Mouse (Mus musculus): ENCODE data around the gene Gfi1.

Gfi1 gene

GRCm38 (mm10) chr5:107722661-107723532 lies 2.9 kb downstream of the Gfi1 start:
- no peak for DNase-seq (ENCODE audit: low read depth, low spot score)

- no peak for DNase-seq (ENCODE audit: low read depth, low spot score)
Observed at GRCm38 (mm10) chr5:107721638-107722011, 4.2 kb downstream of the Gfi1 start.

DNA sequence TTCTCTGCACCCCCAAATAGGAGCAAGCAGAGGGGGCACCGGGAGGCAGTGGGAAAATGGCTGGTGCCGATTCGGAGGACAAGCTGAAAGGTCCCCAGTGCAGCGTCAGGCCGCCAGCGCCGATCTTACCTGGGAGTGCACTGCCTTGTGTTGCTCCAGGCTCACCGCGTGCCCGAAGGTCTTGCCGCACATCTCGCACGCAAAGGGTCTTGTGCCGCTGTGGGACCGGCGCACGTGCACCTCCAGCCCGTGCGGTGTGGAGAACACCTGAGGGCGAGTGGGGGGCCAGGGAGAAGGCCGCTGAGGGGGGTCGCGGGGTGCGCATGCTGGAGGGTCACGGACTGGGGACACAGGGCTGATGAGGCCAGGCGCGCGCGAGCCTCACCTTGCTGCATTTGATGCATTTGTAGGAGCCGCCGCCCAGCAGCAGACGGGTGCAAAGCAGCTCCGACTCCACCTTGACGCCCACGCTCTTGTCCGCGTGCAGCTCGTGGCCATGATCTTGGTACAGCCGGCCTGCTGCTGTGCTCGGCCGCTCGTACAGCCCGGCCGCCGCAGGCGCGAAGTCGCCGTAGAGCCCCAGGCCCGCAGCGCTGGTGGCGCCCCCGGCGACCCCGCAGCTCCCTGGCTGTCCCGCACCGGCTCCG lies 4.7 kb downstream of the Gfi1 start:
- no peak for DNase-seq (ENCODE audit: low read depth, low spot score)

GRCm38 (mm10) chr5:107720511-107720910 lies 5.3 kb downstream of the Gfi1 start:
- no peak for DNase-seq (ENCODE audit: low read depth, low spot score)

- no peak for DNase-seq (ENCODE audit: low read depth, low spot score)
Observed at GRCm38 (mm10) chr5:107719786-107720185, 6.0 kb downstream of the Gfi1 start.

- no peak for DNase-seq (ENCODE audit: low read depth, low spot score)
Observed at GRCm38 (mm10) chr5:107719209-107719608, 6.6 kb downstream of the Gfi1 start.

GRCm38 (mm10) chr5:107717871-107718361 lies 7.9 kb downstream of the Gfi1 start:
- no peak for DNase-seq (ENCODE audit: low read depth, low spot score)

DNA sequence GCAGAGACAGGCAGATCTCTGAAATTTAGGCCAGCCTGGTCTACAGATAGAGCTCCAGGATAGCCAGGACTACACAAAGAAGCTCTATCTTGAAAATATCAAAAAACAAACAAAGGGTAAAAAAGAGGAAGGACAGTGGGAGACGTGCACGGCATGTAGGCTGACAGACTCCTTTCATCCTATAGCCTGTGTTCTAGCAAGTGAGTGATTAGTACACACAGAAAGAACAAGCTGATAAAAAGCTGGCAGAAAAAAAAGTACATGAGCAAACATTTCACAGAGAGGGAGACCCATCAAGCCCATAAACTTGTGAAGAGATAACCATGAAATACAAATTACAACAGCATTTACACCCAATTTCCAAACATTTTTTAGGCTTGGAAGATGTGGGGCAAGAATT lies 14.1 kb downstream of the Gfi1 start:
- DNase-seq (ENCODE audit: low read depth, low spot score) = no peak

- no peak for DNase-seq (ENCODE audit: low read depth, low spot score)
Observed at GRCm38 (mm10) chr5:107708124-107708797, 17.6 kb downstream of the Gfi1 start.

- no peak for DNase-seq (ENCODE audit: low read depth, low spot score)
Observed at GRCm38 (mm10) chr5:107706262-107706661, 19.6 kb downstream of the Gfi1 start.

DNA sequence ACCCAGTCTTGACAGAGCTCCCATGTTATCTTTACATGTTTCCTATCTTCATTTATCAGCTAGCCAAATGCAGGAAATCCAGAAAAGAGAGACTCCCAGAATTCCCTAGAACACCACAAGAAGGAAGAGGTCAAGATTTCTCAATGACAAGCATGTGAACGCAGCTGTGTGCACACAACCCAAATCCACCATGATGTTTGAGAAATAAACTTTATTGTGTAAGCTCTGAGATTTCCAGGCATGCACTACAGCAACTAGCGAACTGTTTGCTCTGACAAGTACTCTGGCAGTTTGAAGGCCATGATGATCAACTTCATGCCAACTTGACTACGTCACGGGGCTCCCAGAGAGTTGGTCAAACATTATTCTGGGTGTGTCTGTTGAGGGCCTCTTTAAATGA lies 20.1 kb downstream of the Gfi1 start:
- DNase-seq (ENCODE audit: low read depth, low spot score) = no peak

DNA sequence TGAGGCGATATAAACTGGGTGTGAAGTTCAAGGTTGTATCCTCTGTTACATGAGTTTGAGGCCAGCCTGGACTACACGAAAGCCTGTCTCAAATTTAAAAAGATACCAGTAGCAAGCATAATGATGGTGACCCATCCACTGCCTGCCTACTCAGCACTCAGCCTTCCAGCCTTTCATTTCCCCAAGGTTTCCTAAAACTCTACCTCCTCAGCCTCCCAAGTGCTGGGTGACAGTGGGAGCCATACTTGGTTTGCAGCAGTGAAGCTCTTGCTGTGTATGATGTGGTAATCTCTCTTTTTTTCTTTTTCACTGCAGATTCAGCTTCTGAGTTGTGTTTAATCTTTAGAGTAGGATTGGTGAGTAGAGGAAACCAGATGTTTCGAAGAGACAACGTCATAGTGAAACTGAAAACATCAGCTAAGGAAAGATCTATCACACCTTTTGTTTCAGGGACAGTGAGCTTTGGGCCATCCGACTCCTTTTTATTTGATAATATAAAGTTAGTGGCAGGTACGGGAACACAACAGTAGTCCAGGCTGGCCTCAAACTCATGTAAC lies 22.6 kb downstream of the Gfi1 start:
- no peak for DNase-seq (ENCODE audit: low read depth, low spot score)

DNA sequence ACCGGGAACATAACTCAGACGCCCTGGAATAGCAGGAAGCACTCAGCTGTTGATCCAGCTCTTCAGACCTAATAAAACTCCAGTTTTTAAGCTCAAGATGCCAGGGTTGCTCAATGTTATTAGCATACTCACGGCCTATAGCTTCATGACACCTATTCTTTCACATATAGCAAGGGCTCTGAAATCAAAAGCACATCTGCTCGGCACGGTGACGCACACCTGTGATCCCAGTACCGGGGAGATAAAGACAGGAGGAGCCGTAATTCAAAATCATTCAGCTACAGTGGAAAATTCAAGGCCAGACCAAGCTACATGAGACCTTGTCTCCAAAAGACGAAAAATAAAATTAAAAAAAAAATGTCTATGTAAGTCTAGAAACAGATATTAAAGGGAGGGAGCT lies 24.2 kb downstream of the Gfi1 start:
- no peak for DNase-seq (ENCODE audit: low read depth, low spot score)

GRCm38 (mm10) chr5:107700873-107701272 lies 25.0 kb downstream of the Gfi1 start:
- no peak for DNase-seq (ENCODE audit: low read depth, low spot score)

DNA sequence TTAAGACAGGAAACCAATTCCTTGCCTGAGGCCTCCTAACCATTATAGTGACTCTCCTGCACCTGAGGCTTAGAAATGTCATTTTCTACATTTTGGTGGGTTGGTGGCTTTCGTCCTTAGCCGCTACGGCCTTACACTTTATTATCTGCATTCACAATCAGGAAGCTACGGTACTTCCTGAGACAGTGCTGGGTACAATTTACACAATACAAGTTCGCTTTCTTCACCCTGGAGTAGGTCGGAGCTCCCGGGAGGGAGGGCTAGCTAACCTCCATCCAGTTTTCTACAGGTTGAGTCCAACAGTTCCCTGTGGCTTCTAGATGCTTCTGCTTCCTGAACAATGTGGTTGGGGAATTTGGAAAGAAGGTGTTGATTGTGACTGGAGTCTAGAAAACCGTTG lies 26.9 kb downstream of the Gfi1 start:
- no peak for DNase-seq (ENCODE audit: low read depth, low spot score)

- no peak for DNase-seq (ENCODE audit: low read depth, low spot score)
Observed at GRCm38 (mm10) chr5:107695019-107695418, 30.8 kb downstream of the Gfi1 start.

- no peak for DNase-seq (ENCODE audit: low read depth, low spot score)
Observed at GRCm38 (mm10) chr5:107688499-107688866, 37.4 kb downstream of the Gfi1 start.

- peak; percentile 86 for DNase-seq (ENCODE audit: low read depth, low spot score)
Observed at GRCm38 (mm10) chr5:107687592-107688498, 38.0 kb downstream of the Gfi1 start.

DNA sequence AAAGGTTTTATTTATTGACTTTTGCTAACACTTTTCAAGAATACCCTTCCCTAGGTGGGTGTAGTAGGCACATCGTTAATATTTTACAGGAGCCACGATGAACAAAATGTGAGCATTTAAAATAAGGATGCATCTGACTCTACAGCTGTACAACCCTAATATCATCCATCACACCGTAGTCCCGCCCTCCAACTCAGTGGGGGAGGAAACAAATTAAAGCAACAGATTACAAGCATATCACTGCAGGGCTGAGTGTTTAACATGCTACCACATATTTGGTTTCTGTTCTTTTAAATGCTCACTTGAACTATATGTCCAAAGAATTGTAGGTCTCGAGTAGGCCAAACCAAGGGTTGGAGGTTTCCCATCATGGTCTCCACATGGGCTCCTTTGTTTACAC lies 38.7 kb downstream of the Gfi1 start:
- DNase-seq (ENCODE audit: low read depth, low spot score) = no peak

- DNase-seq (ENCODE audit: low read depth, low spot score) = no peak
Observed at GRCm38 (mm10) chr5:107684380-107684779, 41.5 kb downstream of the Gfi1 start.

DNA sequence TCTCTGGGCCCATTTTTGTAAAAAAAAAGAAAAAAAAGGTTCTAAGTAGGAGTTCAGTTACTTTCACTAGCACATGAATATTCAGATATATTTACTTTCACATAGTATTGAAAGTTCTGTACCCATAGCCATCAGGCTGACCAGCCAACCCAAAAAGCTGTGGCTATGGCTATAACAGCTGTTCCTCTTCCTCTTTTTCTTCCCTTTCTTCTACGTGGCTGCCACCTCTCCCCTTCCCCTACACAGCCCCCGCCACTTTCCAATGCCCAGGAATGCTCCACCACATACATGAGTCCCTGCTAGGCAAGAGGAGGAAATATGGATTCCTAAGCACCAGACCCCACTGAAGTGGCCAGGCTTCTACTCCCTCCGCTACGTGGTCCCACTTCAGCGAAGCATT lies 44.5 kb downstream of the Gfi1 start:
- no peak for DNase-seq (ENCODE audit: low read depth, low spot score)

All from mesoderm, embryonic 11.5 days (tissue).